Mouse (Mus musculus): ENCODE measurements around the gene Stmnd1. TPM values are rescaled to one million over a fixed set of nuclear protein-coding genes. Genes with fewer than 3 reads are reported as not detected.

The Stmnd1 gene
- not detected for polyA plus RNA-seq (2017; shearing (Covaris generic))

DNA sequence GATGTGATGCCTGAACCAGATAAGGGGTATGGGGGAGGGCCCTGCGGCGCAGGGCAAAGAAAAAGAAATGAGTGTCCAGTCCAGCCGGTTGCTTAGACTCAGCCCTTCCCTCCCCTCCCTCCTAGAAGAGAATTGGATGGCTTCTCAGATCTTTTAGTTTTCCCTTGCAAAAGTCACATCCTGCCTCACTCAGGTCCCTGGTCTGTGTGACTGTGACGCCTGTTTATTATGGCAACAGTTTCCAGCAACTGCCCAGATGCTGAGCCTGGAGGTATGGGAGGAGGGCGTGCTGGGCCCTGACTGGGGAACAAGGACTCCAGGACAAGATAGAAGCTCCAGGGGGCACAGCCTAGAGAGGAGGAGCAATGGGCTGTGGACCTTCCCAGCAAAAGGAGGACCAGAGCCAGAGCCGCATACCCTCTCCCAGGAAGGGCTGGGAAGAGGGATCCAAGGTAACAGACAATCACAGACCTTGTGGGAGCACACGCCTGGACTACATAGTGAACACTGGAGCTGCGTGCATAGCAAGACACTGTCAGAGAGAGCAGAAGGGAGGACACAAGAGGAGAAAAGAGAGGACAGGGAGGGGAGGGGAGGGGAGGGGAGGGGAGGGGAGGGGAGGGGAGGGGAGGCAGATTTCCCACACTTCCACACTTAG is at the start of gene Stmnd1:
TSS of gene Stmnd1 (plus strand) at position 269 of the 658 bp plus-strand sequence.

Other genes with a start within 250 kb of the Stmnd1 start
- not detected for gene Rbm24, start 144.7 kb downstream of the Stmnd1 start, polyA plus RNA-seq (2017; shearing (Covaris generic))
- not detected for gene Cap2, start 228.1 kb downstream of the Stmnd1 start, polyA plus RNA-seq (2017; shearing (Covaris generic))

Measured in effector memory CD4-positive, alpha-beta T cell, adult 7 months (primary cell).